ENCODE assay signal across 9 mouse cellular contexts in the genomic region with DNA sequence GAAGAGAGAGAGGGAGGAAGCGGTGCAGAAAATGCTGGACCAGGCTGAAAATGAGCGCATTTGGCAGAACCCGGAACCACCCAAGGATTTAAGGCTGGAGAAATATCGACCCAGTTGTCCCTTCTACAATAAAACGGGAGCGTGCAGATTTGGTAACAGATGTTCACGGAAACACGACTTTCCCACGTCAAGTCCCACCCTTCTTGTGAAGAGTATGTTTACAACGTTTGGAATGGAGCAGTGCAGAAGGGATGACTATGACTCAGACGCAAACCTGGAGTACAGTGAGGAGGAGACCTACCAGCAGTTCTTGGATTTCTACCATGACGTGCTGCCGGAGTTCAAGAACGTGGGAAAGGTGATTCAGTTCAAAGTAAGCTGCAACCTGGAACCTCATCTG. TPM values are rescaled to one million over a fixed set of nuclear protein-coding genes. Genes with fewer than 3 reads are reported as not detected.
DNase-seq lines count a peak whose midpoint lies in the region; TF ChIP-seq lines count a peak whose summit lies in the region.
"Had no signal": no experiment of that assay in that cellular context is flagged by ENCODE, and none has a peak within 500 bp of the region (broad histone marks: within the 10 kb centered on the region; RNA-seq: fewer than 3 reads in every experiment).

No protein-coding gene starts in this region.

- no peak for DNase-seq in gastrocnemius, adult 2 months
- DNase-seq in gastrocnemius, postnatal 10 days, result no peak
- no peak for DNase-seq in forebrain, embryonic 10.5 days (ENCODE audit: extremely low spot score, low spot score)
- DNase-seq in liver, result peak; percentile 24
- DNase-seq in retina, postnatal 1 day, result peak; percentile 24
- DNase-seq in cerebellum, postnatal 36 days, result no peak
- no peak for DNase-seq in cerebellum, adult 18-20 months

- WGBS in forebrain, embryonic 10.5 days, result 44% methylated on average over 14 of the region's 14 CpGs

- peaks cover 35% of the 10 kb centered on the region for H3K9me3 ChIP-seq in forebrain, embryonic 10.5 days

- peak overlapping the region; percentile 82 for H3K4me3 ChIP-seq in gastrocnemius, adult 2 months
- H3K4me3 ChIP-seq in C2C12 (ENCODE audit: insufficient read depth, poor library complexity, severe bottlenecking), result peak overlapping the region; percentile 50
- peak overlapping the region; percentile 52 for H3K4me3 ChIP-seq in forebrain, embryonic 10.5 days

- H3K4me1 ChIP-seq in forebrain, embryonic 10.5 days, result peaks cover 38% of the 10 kb centered on the region

- H3K36me3 ChIP-seq in C2C12 (ENCODE audit: control insufficient read depth, insufficient read depth), result peaks cover 22% of the 10 kb centered on the region
- peaks cover 65% of the 10 kb centered on the region for H3K36me3 ChIP-seq in forebrain, embryonic 10.5 days (replicated peaks)

- H3K79me2 ChIP-seq in C2C12 (ENCODE audit: control insufficient read depth, insufficient read depth), result peaks cover 96% of the 10 kb centered on the region

- no peak for TF ChIP-seq CTCF in gastrocnemius, adult 2 months (IDR thresholded peaks at IDR 0.05)
- TF ChIP-seq CTCF in C2C12 (IDR thresholded peaks at IDR 0.05; ENCODE audit: control insufficient read depth, insufficient read depth, insufficient read length), result no peak

- H3K79me3 ChIP-seq in C2C12 (ENCODE audit: low read depth), result peaks cover 63% of the 10 kb centered on the region

- H3K27me3 ChIP-seq in C2C12 (ENCODE audit: control insufficient read depth, insufficient read depth, insufficient read length), result no peaks in the 10 kb centered on the region
- no peaks in the 10 kb centered on the region for H3K27me3 ChIP-seq in forebrain, embryonic 10.5 days (ENCODE audit: poor library complexity, severe bottlenecking)
- H3K27me3 ChIP-seq: Patski had no signal

- H3K27ac ChIP-seq in gastrocnemius, adult 2 months, result peak overlapping the region; percentile 93
- peak overlapping the region; percentile 84 for H3K27ac ChIP-seq in forebrain, embryonic 10.5 days

- intact Hi-C loops in gastrocnemius, adult 2 months (cut with DNase I), result loop anchor here (10.0 kb wide), 1 partner anchor 689 kb away; no protein-coding TSS in a partner anchor

- H3ac ChIP-seq in C2C12 (ENCODE audit: control insufficient read depth, insufficient read length, low read depth), result peak overlapping the region; percentile 24

TF ChIP-seq in C2C12, 6 proteins besides CTCF, POLR2A, EP300 and RAD21:
- TF ChIP-seq MYOG (IDR thresholded peaks at IDR 0.05; ENCODE audit: control insufficient read depth, extremely low read depth, insufficient read length) (no peak), USF1 (IDR thresholded peaks at IDR 0.05; ENCODE audit: low read depth) (no peak), FOSL1 (IDR thresholded peaks at IDR 0.05; ENCODE audit: insufficient read depth, low read length, poor library complexity, severe bottlenecking) (no peak), CEBPB (IDR thresholded peaks at IDR 0.05; ENCODE audit: low read depth) (no peak), MYOD1 (IDR thresholded peaks at IDR 0.05; ENCODE audit: control insufficient read depth, insufficient read length, low read depth) (no peak)

RNA-seq across cellular contexts. Expression of gene Zrsr1, which starts 1.8 kb away (rescaled TPM):
- 10 to 100 TPM; 20.7 to 20.9 TPM for total RNA-seq in gastrocnemius, adult 2 months (2021)
- 10 to 100 TPM in 1 of 2 experiments, 1 to 10 TPM in 1; 9.7 to 11.4 TPM for total RNA-seq in gastrocnemius, postnatal 10 days (2021)
- 3.4 TPM for polyA plus RNA-seq in C2C12 (2012; fragmentation: generic; extraction: Trizol)
- polyA plus RNA-seq in forebrain, embryonic 10.5 days (2016; fragmentation: Nextera tagmentation; extraction: Ambion mirVana), result 2.4 and 2.8 TPM in 2 replicates

RNA-seq across cellular contexts. Expression of gene Gm28048, which starts 8.3 kb away (rescaled TPM):
- 1 to 10 TPM; 1.8 to 2.1 TPM for total RNA-seq in gastrocnemius, adult 2 months (2021)
- 1 to 10 TPM; 3.9 to 5.9 TPM for total RNA-seq in gastrocnemius, postnatal 10 days (2021)
- 1.4 TPM for polyA plus RNA-seq in C2C12 (2012; fragmentation: generic; extraction: Trizol)
- polyA plus RNA-seq in forebrain, embryonic 10.5 days (2016; fragmentation: Nextera tagmentation; extraction: Ambion mirVana), result 4.3 and 4.4 TPM in 2 replicates

RNA-seq across cellular contexts. Expression of gene Commd1, which starts 8.6 kb away (rescaled TPM):
- total RNA-seq in gastrocnemius, adult 2 months (2021), result 100 to 1,000 TPM in 1 of 2 experiments, 10 to 100 TPM in 1; 89.3 to 105 TPM
- 100 to 1,000 TPM; 140 to 151 TPM for total RNA-seq in gastrocnemius, postnatal 10 days (2021)
- 126 TPM for polyA plus RNA-seq in C2C12 (2012; fragmentation: generic; extraction: Trizol)
- 385 and 388 TPM in 2 replicates for polyA plus RNA-seq in forebrain, embryonic 10.5 days (2016; fragmentation: Nextera tagmentation; extraction: Ambion mirVana)

RNA-seq across cellular contexts. Expression of gene Cct4, which starts 16.7 kb away (rescaled TPM):
- total RNA-seq in gastrocnemius, adult 2 months (2021), result 100 to 1,000 TPM in 1 of 2 experiments, 10 to 100 TPM in 1; 99.6 to 110 TPM
- 100 to 1,000 TPM; 118 to 122 TPM for total RNA-seq in gastrocnemius, postnatal 10 days (2021)
- 144 TPM for polyA plus RNA-seq in C2C12 (2012; fragmentation: generic; extraction: Trizol)
- 422 and 434 TPM in 2 replicates for polyA plus RNA-seq in forebrain, embryonic 10.5 days (2016; fragmentation: Nextera tagmentation; extraction: Ambion mirVana)

RNA-seq across cellular contexts. Expression of gene Fam161a, which starts 33.7 kb away (rescaled TPM):
- total RNA-seq in gastrocnemius, adult 2 months (2021), result 1 to 10 TPM; 1.9 to 3.0 TPM
- total RNA-seq in gastrocnemius, postnatal 10 days (2021), result 1 to 10 TPM; 2.7 to 3.3 TPM
- 0.23 TPM for polyA plus RNA-seq in C2C12 (2012; fragmentation: generic; extraction: Trizol)
- 1.8 and 2.2 TPM in 2 replicates for polyA plus RNA-seq in forebrain, embryonic 10.5 days (2016; fragmentation: Nextera tagmentation; extraction: Ambion mirVana)

Comparison
In these comparisons a context has a peak if more than half of its experiments do, and no peak if none do; other contexts are left out.
1. DNase-seq: peak in liver (single experiment) and retina, postnatal 1 day (single experiment); none in gastrocnemius, adult 2 months (single experiment), gastrocnemius, postnatal 10 days (single experiment), forebrain, embryonic 10.5 days (single experiment), cerebellum, postnatal 36 days (0 of 2) and cerebellum, adult 18-20 months (0 of 2).
2. Peak in every context shown above with its lines, with median percentiles within 50 percentile points of each other: H3K4me3 ChIP-seq.